Mouse (Mus musculus) kidney, postnatal 4 days (tissue): ENCODE data around the gene Dppa5a.
"Not testable (repeated sequence)": the region's sequence is repeated elsewhere in the genome, so short reads cannot be mapped to it uniquely, and the experiment has no call there.

ENCODE experiments used
- DNase-seq, 2 experiments: peaks; one replicate each; pipeline ENCODE4 v3.0.0; 2021; ENCODE audit warnings: mixed read lengths in 2 of 2

Dppa5a gene

GRCm38 (mm10) chr9:78367959-78368358 is at the start of gene Dppa5a:
Dppa5a (minus strand) TSS chr9:78368177.
- not testable (repeated sequence) for DNase-seq

- no peak for DNase-seq
These were observed 33.6 kb upstream of the Dppa5a start for GRCm38 (mm10) chr9:78401596-78401995.

GRCm38 (mm10) chr9:78400570-78400969 is 32.6 kb upstream of the Dppa5a start:
- DNase-seq, result no peak

- DNase-seq, result no peak
These were observed 28.5 kb upstream of the Dppa5a start for GRCm38 (mm10) chr9:78396517-78396916.

GRCm38 (mm10) chr9:78395630-78396351 is 27.8 kb upstream of the Dppa5a start, which contains the start of gene Ddx43:
Ddx43 (plus strand) TSS chr9:78395777.
- DNase-seq, result peak; percentile 69 to 76

- DNase-seq, result no peak
These were observed 27.3 kb upstream of the Dppa5a start for GRCm38 (mm10) chr9:78395244-78395629.

GRCm38 (mm10) chr9:78394602-78395001 is 26.6 kb upstream of the Dppa5a start:
- DNase-seq, result no peak

- DNase-seq, result no peak
These were observed 25.8 kb upstream of the Dppa5a start for GRCm38 (mm10) chr9:78393741-78394140.

GRCm38 (mm10) chr9:78389981-78390380 is 22.0 kb upstream of the Dppa5a start:
- no peak for DNase-seq

- no peak for DNase-seq
These were observed 19.0 kb upstream of the Dppa5a start for GRCm38 (mm10) chr9:78386947-78387346.

- peak; percentile 16 to 21 for DNase-seq
These were observed 17.9 kb upstream of the Dppa5a start for GRCm38 (mm10) chr9:78385893-78386292.

GRCm38 (mm10) chr9:78378113-78378785 is 10.3 kb upstream of the Dppa5a start, which contains the start of gene Ooep:
Ooep (minus strand) TSS chr9:78378725.
- DNase-seq, result peak; percentile 37 to 63

- DNase-seq, result no peak
These were observed 9.6 kb upstream of the Dppa5a start for GRCm38 (mm10) chr9:78377546-78377945.

GRCm38 (mm10) chr9:78375486-78375885 is 7.5 kb upstream of the Dppa5a start:
- no peak for DNase-seq

GRCm38 (mm10) chr9:78374885-78375389 is 7.0 kb upstream of the Dppa5a start:
- no peak for DNase-seq

- DNase-seq, result no peak
These were observed 6.4 kb upstream of the Dppa5a start for GRCm38 (mm10) chr9:78374397-78374796.

- DNase-seq, result no peak
These were observed 5.0 kb upstream of the Dppa5a start for GRCm38 (mm10) chr9:78372827-78373504.

GRCm38 (mm10) chr9:78371441-78371840 is 3.5 kb upstream of the Dppa5a start:
- no peak for DNase-seq

GRCm38 (mm10) chr9:78369786-78370185 is 1.8 kb upstream of the Dppa5a start:
- no peak for DNase-seq

GRCm38 (mm10) chr9:78369349-78369748 is 1.4 kb upstream of the Dppa5a start:
- no peak for DNase-seq

- no peak for DNase-seq
These were observed 805 bp upstream of the Dppa5a start for GRCm38 (mm10) chr9:78368671-78369293.

- no peak for DNase-seq
These were observed 2.0 kb downstream of the Dppa5a start for GRCm38 (mm10) chr9:78365850-78366544.
